Mouse (Mus musculus) small intestine, adult 2 months (tissue): ENCODE measurements around the gene Mx1.

Experiments used
- CTCF ChIP-seq: fragments of 200-500 bp; IDR thresholded peaks from 2 replicates; pipeline ENCODE4 v1.5.1; 2012; ENCODE audit warnings: low read depth, mild to moderate bottlenecking, control low read depth, inconsistent platforms, low read length, moderate library complexity, mixed read lengths; ENCODE audit not compliant: insufficient replicate concordance, insufficient read length; ENCODE audit errors: extremely low read depth
- POLR2A ChIP-seq: fragments of 200-500 bp; IDR thresholded peaks from 2 replicates; pipeline ENCODE4 v1.6.1; 2012; ENCODE audit warnings: low read depth, mild to moderate bottlenecking, control low read depth, inconsistent platforms, low read length, moderate library complexity

DNA sequence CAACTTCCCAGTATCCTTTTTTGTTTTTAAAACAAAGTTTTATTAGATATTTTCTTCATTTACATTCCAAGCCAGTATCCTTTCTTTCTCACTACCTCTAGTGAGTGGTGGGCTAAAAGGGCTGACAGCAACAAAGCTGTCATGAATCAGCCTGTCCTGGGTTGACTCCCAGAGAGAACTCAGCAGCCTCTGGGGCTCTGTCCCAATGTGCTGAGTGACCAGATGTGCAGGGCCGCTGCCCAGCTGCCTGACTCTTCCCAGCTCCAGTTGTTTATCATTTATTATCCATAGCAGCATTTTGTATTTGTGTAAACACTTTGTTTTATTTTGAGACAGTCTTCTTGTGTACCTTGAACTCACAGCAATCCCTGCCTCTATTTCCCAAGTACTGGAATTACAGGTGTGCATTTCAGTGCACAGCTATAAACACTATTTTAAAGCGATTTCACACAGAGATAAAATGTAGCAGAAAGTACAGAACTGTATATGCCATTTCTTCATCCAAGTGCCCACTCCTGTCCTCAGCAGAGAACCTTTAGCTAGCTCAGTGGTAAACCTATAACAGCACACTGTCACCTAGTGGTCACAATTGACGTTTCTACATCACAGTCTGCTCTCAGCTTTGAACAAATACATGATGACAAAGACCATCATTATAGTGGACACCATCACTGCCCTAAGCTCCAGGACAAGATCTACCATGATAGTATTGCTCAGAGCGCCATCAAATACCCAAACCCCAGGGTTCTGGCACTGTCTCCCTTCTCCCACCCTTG lies 3.7 kb upstream of the Mx1 start:
- TF ChIP-seq POLR2A, result no peak
- no peak for TF ChIP-seq CTCF
